Mouse (Mus musculus): Measurements from ENCODE around the gene Cnpy2. TPM values are rescaled to one million over a fixed set of nuclear protein-coding genes. Genes with fewer than 3 reads are reported as not detected.

The Cnpy2 gene
- polyA plus RNA-seq, 1 experiment, result 46.6 TPM

GRCm38 (mm10) chr10:128368402-128369217, 46.4 kb downstream of the Cnpy2 start, which contains the start of gene Coq10a:
Coq10a (minus strand) TSS chr10:128368997.
- Histone ChIP-seq H3K27ac (ENCODE audit: insufficient read depth, low read depth, low read length) (peak within 1 kb of the TSS; percentile 96), H3K27me3 (ENCODE audit: control insufficient read depth, insufficient read depth, low read length) (no peaks in the 10 kb centered on the region), H3K4me1 (ENCODE audit: control insufficient read depth, insufficient read depth, insufficient read length, low read length) (peaks cover 12% of the 10 kb centered on the region), H3K4me3 (ENCODE audit: low read depth, low read length) (peak within 1 kb of the TSS; percentile 85), H3K36me3 (ENCODE audit: control insufficient read depth, insufficient read depth, low read length) (peaks cover 8% of the 10 kb centered on the region)
- TF ChIP-seq CTCF (IDR thresholded peaks at IDR 0.05; ENCODE audit: extremely low read depth, insufficient read length, insufficient replicate concordance, low read depth, low read length), result no peak
- TF ChIP-seq POLR2A (IDR thresholded peaks at IDR 0.05; ENCODE audit: low read depth, low read length), result peak; percentile 71; the same call in 1 of the 2 replicates
- under 1% methylated on average over 87 of the region's 87 CpGs for WGBS

- Histone ChIP-seq H3K4me1 (ENCODE audit: control insufficient read depth, insufficient read depth, insufficient read length, low read length) (peaks cover 12% of the 10 kb centered on the region), H3K36me3 (ENCODE audit: control insufficient read depth, insufficient read depth, low read length) (peaks cover 6% of the 10 kb centered on the region), H3K27me3 (ENCODE audit: control insufficient read depth, insufficient read depth, low read length) (no peaks in the 10 kb centered on the region), H3K4me3 (ENCODE audit: low read depth, low read length) (peak overlapping the region; percentile 85), H3K27ac (ENCODE audit: insufficient read depth, low read depth, low read length) (peak overlapping the region; percentile 96)
- WGBS, result 3% methylated on average over 9 of the region's 9 CpGs
- TF ChIP-seq POLR2A (IDR thresholded peaks at IDR 0.05; ENCODE audit: low read depth, low read length) (no peak), CTCF (IDR thresholded peaks at IDR 0.05; ENCODE audit: extremely low read depth, insufficient read length, insufficient replicate concordance, low read depth, low read length) (no peak)
These were observed 46.9 kb downstream of the Cnpy2 start for GRCm38 (mm10) chr10:128369218-128369543.

GRCm38 (mm10) chr10:128369599-128369998, 47.3 kb downstream of the Cnpy2 start:
- Histone ChIP-seq H3K4me1 (ENCODE audit: control insufficient read depth, insufficient read depth, insufficient read length, low read length) (peaks cover 12% of the 10 kb centered on the region), H3K4me3 (ENCODE audit: low read depth, low read length) (no peak overlapping the region), H3K27ac (ENCODE audit: insufficient read depth, low read depth, low read length) (peak overlapping the region; percentile 96), H3K27me3 (ENCODE audit: control insufficient read depth, insufficient read depth, low read length) (no peaks in the 10 kb centered on the region), H3K36me3 (ENCODE audit: control insufficient read depth, insufficient read depth, low read length) (peaks cover 6% of the 10 kb centered on the region)
- 48% methylated on average over 6 of the region's 6 CpGs for WGBS
- TF ChIP-seq POLR2A (IDR thresholded peaks at IDR 0.05; ENCODE audit: low read depth, low read length), result no peak
- TF ChIP-seq CTCF (IDR thresholded peaks at IDR 0.05; ENCODE audit: extremely low read depth, insufficient read length, insufficient replicate concordance, low read depth, low read length), result no peak

- Histone ChIP-seq H3K27ac (ENCODE audit: insufficient read depth, low read depth, low read length) (peak overlapping the region; percentile 73), H3K27me3 (ENCODE audit: control insufficient read depth, insufficient read depth, low read length) (no peaks in the 10 kb centered on the region), H3K4me3 (ENCODE audit: low read depth, low read length) (no peak overlapping the region), H3K4me1 (ENCODE audit: control insufficient read depth, insufficient read depth, insufficient read length, low read length) (peaks cover 12% of the 10 kb centered on the region), H3K36me3 (ENCODE audit: control insufficient read depth, insufficient read depth, low read length) (peaks cover 3% of the 10 kb centered on the region)
- TF ChIP-seq POLR2A (IDR thresholded peaks at IDR 0.05; ENCODE audit: low read depth, low read length) (no peak), CTCF (IDR thresholded peaks at IDR 0.05; ENCODE audit: extremely low read depth, insufficient read length, insufficient replicate concordance, low read depth, low read length) (no peak)
- 57% methylated on average over 6 of the region's 6 CpGs for WGBS
These were observed 47.8 kb downstream of the Cnpy2 start for GRCm38 (mm10) chr10:128370021-128370420.

GRCm38 (mm10) chr10:128370601-128371000, 48.3 kb downstream of the Cnpy2 start:
- no peaks in the 10 kb centered on the region for H3K27me3 ChIP-seq (ENCODE audit: control insufficient read depth, insufficient read depth, low read length)
- no peak for TF ChIP-seq POLR2A (IDR thresholded peaks at IDR 0.05; ENCODE audit: low read depth, low read length)
- TF ChIP-seq CTCF (IDR thresholded peaks at IDR 0.05; ENCODE audit: extremely low read depth, insufficient read length, insufficient replicate concordance, low read depth, low read length), result no peak
- no peak overlapping the region for H3K4me3 ChIP-seq (ENCODE audit: low read depth, low read length)
- WGBS, result 25% methylated on average over 4 of the region's 4 CpGs
- no peaks in the 10 kb centered on the region for H3K36me3 ChIP-seq (ENCODE audit: control insufficient read depth, insufficient read depth, low read length)
- peaks cover 12% of the 10 kb centered on the region for H3K4me1 ChIP-seq (ENCODE audit: control insufficient read depth, insufficient read depth, insufficient read length, low read length)
- peak overlapping the region; percentile 73 for H3K27ac ChIP-seq (ENCODE audit: insufficient read depth, low read depth, low read length)

GRCm38 (mm10) chr10:128372142-128372541, 49.9 kb downstream of the Cnpy2 start:
- no peak overlapping the region for H3K27ac ChIP-seq (ENCODE audit: insufficient read depth, low read depth, low read length)
- TF ChIP-seq CTCF (IDR thresholded peaks at IDR 0.05; ENCODE audit: extremely low read depth, insufficient read length, insufficient replicate concordance, low read depth, low read length) (peak; percentile 33; the same call in 1 of the 2 replicates), POLR2A (IDR thresholded peaks at IDR 0.05; ENCODE audit: low read depth, low read length) (no peak)
- H3K4me1 ChIP-seq (ENCODE audit: control insufficient read depth, insufficient read depth, insufficient read length, low read length), result peaks cover 15% of the 10 kb centered on the region
- H3K27me3 ChIP-seq (ENCODE audit: control insufficient read depth, insufficient read depth, low read length), result no peaks in the 10 kb centered on the region
- 80% methylated on average over 5 of the region's 5 CpGs for WGBS
- no peaks in the 10 kb centered on the region for H3K36me3 ChIP-seq (ENCODE audit: control insufficient read depth, insufficient read depth, low read length)
- no peak overlapping the region for H3K4me3 ChIP-seq (ENCODE audit: low read depth, low read length)

GRCm38 (mm10) chr10:128372989-128373748, 50.9 kb downstream of the Cnpy2 start:
- Histone ChIP-seq H3K36me3 (ENCODE audit: control insufficient read depth, insufficient read depth, low read length) (no peaks in the 10 kb centered on the region), H3K27ac (ENCODE audit: insufficient read depth, low read depth, low read length) (no peak overlapping the region), H3K4me1 (ENCODE audit: control insufficient read depth, insufficient read depth, insufficient read length, low read length) (peaks cover 18% of the 10 kb centered on the region), H3K27me3 (ENCODE audit: control insufficient read depth, insufficient read depth, low read length) (no peaks in the 10 kb centered on the region), H3K4me3 (ENCODE audit: low read depth, low read length) (no peak overlapping the region)
- TF ChIP-seq CTCF (IDR thresholded peaks at IDR 0.05; ENCODE audit: extremely low read depth, insufficient read length, insufficient replicate concordance, low read depth, low read length) (no peak), POLR2A (IDR thresholded peaks at IDR 0.05; ENCODE audit: low read depth, low read length) (no peak)
- 64% methylated on average over 6 of the region's 6 CpGs for WGBS

Data from small intestine, adult 2 months (tissue).